ENCODE assay signal across 27 mouse cellular contexts in the genomic region with DNA sequence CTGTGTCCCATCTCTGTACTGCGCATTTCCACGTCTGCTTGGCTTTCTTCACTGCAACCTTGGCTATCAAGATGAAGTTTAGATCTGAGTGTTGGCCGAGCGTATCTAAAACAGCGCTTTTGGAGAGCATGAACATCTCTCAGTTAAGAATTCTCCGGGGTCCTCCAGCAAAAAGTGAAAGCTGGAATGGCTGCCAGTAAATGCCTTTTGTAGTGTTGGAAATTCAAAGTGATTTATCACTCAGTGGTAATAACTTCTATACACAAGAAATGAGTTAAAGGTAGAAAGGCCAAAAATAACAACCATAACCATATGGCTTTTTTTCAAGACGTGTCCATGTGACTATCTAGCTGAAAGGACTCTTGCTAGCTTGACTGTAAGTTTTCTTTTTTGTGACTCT. TPM values are rescaled to one million over a fixed set of nuclear protein-coding genes. Genes with fewer than 3 reads are reported as not detected.
A peak's percentile ranks its signal among the peaks of the same experiment; 100 is the strongest.
DNase-seq lines count a peak whose midpoint lies in the region; ATAC-seq and TF ChIP-seq lines count a peak whose summit lies in the region.
"Had no signal": no experiment of that assay in that cellular context is flagged by ENCODE, and none has a peak within 500 bp of the region (broad histone marks: within the 10 kb centered on the region; RNA-seq: fewer than 3 reads in every experiment).

No protein-coding gene starts in this region.

- no peaks in the 10 kb centered on the region for H3K36me3 ChIP-seq in kidney, embryonic 16.5 days (ENCODE audit: insufficient read depth, low read length)
- no peaks in the 10 kb centered on the region for H3K36me3 ChIP-seq in lung, embryonic 14.5 days (ENCODE audit: insufficient read depth)
- H3K36me3 ChIP-seq in stomach, postnatal 0 days (ENCODE audit: control insufficient read depth, insufficient read depth, low read length) = no peaks in the 10 kb centered on the region
- H3K36me3 ChIP-seq: embryonic facial prominence, embryonic 13.5 days; heart, embryonic 12.5 days; hindbrain, embryonic 12.5 days; lung, embryonic 15.5 days; neural tube, embryonic 12.5 days had no signal

- peaks cover 15% of the 10 kb centered on the region for H3K4me1 ChIP-seq in kidney, embryonic 16.5 days (ENCODE audit: insufficient read depth, low read length)
- H3K4me1 ChIP-seq in lung, embryonic 14.5 days (ENCODE audit: insufficient read depth) = peaks cover 8% of the 10 kb centered on the region; the same call in 1 of the 2 replicates
- 0 out of 2 replicates have a peak, but pooled peaks cover 2% of the 10 kb centered on the region for H3K4me1 ChIP-seq in stomach, postnatal 0 days (replicated peaks; ENCODE audit: control insufficient read depth, insufficient read depth)

- H3K9ac ChIP-seq in kidney, embryonic 16.5 days (replicated peaks; ENCODE audit: low read length) = no peak overlapping the region
- H3K9ac ChIP-seq in lung, embryonic 14.5 days = no peak overlapping the region
- no peak overlapping the region for H3K9ac ChIP-seq in stomach, postnatal 0 days (ENCODE audit: low read length)
- H3K9ac ChIP-seq: embryonic facial prominence, embryonic 13.5 days; heart, embryonic 12.5 days; hindbrain, embryonic 12.5 days; liver, embryonic 14.5 days; lung, embryonic 15.5 days; neural tube, embryonic 12.5 days had no signal

- 66% methylated on average over 7 of the region's 7 CpGs for WGBS in kidney, embryonic 16.5 days
- WGBS in lung, embryonic 14.5 days = 50% methylated on average over 7 of the region's 7 CpGs
- 51% methylated on average over 7 of the region's 7 CpGs for WGBS in stomach, postnatal 0 days

- H3K27ac ChIP-seq in gastrocnemius, adult 2 months = no peak overlapping the region
- peak overlapping the region; percentile 64 for H3K27ac ChIP-seq in kidney, embryonic 16.5 days (ENCODE audit: low read length)
- H3K27ac ChIP-seq in lung, embryonic 14.5 days (ENCODE audit: low read depth) = peak overlapping the region; percentile 27; the same call in 1 of the 2 replicates
- H3K27ac ChIP-seq in stomach, postnatal 0 days (replicated peaks) = no peak overlapping the region
- H3K27ac ChIP-seq: embryonic facial prominence, embryonic 13.5 days; hindbrain, embryonic 12.5 days; liver, embryonic 14.5 days; lung, embryonic 15.5 days; neural tube, embryonic 12.5 days had no signal

- H3K4me3 ChIP-seq in gastrocnemius, adult 2 months = 0 out of 2 replicates have a peak overlapping the region, but pooled peaks have one; percentile 26
- no peak overlapping the region for H3K4me3 ChIP-seq in kidney, embryonic 16.5 days (ENCODE audit: low read length)
- no peak overlapping the region for H3K4me3 ChIP-seq in lung, embryonic 14.5 days (ENCODE audit: low read depth, low read length)
- no peak overlapping the region for H3K4me3 ChIP-seq in stomach, postnatal 0 days (ENCODE audit: low read depth, low read length)
- H3K4me3 ChIP-seq: embryonic facial prominence, embryonic 13.5 days; heart, embryonic 12.5 days; hindbrain, embryonic 12.5 days; lung, embryonic 15.5 days; neural tube, embryonic 12.5 days had no signal

- ATAC-seq in kidney, embryonic 16.5 days (ENCODE audit: low FRiP score, low TSS enrichment) = peak; percentile 29; the same call in 1 of the 2 replicates
- no peak for ATAC-seq in lung, embryonic 14.5 days (ENCODE audit: insufficient read depth)
- no peak for ATAC-seq in stomach, postnatal 0 days (ENCODE audit: low FRiP score, low TSS enrichment)
- ATAC-seq: CD4-positive, CD25-positive, alpha-beta regulatory T cell, adult 4 months; forebrain, embryonic 14.5 days had no signal

- H3K27me3 ChIP-seq in kidney, embryonic 16.5 days (ENCODE audit: insufficient read depth, low read length) = no peaks in the 10 kb centered on the region
- H3K27me3 ChIP-seq in lung, embryonic 14.5 days (ENCODE audit: insufficient read depth, low read length) = no peaks in the 10 kb centered on the region
- H3K27me3 ChIP-seq in stomach, postnatal 0 days (ENCODE audit: control insufficient read depth, insufficient read depth, low read length) = no peaks in the 10 kb centered on the region
- H3K27me3 ChIP-seq: embryonic facial prominence, embryonic 13.5 days; heart, embryonic 12.5 days; hindbrain, embryonic 12.5 days; lung, embryonic 15.5 days; neural tube, embryonic 12.5 days had no signal

- peaks cover 3% of the 10 kb centered on the region; the same call in 1 of the 2 replicates for H3K9me3 ChIP-seq in kidney, embryonic 16.5 days (ENCODE audit: low read length)
- H3K9me3 ChIP-seq in lung, embryonic 14.5 days (ENCODE audit: low read depth, low read length) = no peaks in the 10 kb centered on the region
- no peaks in the 10 kb centered on the region for H3K9me3 ChIP-seq in stomach, postnatal 0 days (ENCODE audit: control insufficient read depth, low read length)
- H3K9me3 ChIP-seq: embryonic facial prominence, embryonic 13.5 days; hindbrain, embryonic 12.5 days; lung, embryonic 15.5 days; neural tube, embryonic 12.5 days had no signal

- TF ChIP-seq EP300 in stomach, postnatal 0 days (optimal IDR thresholded peaks at IDR 0.05) = no peak

- DNase-seq in gastrocnemius, adult 2 months = no peak
- no peak for DNase-seq in gastrocnemius, postnatal 10 days
- no peak for DNase-seq in kidney, postnatal 36 days
- peak; percentile 52 for DNase-seq in lung, embryonic 14.5 days
- no peak for DNase-seq in lung, postnatal 25 days (ENCODE audit: low spot score)
- no peak for DNase-seq in stomach, postnatal 0 days (ENCODE audit: low spot score)
- no peak for DNase-seq in adrenal gland, postnatal 36 days
- DNase-seq: adrenal gland, adult 2 months; cerebellum, adult 11-12 months; cerebellum, postnatal 25 days; left cerebral cortex, postnatal 4 days; lung, postnatal 4 days; midbrain, embryonic 14.5 days; retina, postnatal 1 day; right cerebral cortex, postnatal 25 days; spleen, adult 18-20 months; thymus, adult 2 months; thymus, postnatal 4 days had no signal

- intact Hi-C loops in gastrocnemius, adult 2 months (cut with DNase I) = no loop called here

- TF ChIP-seq CTCF in gastrocnemius, adult 2 months (IDR thresholded peaks at IDR 0.05) = no peak
- no peak for TF ChIP-seq CTCF in lung, embryonic 14.5 days (IDR thresholded peaks at IDR 0.05; ENCODE audit: low read depth)
- TF ChIP-seq CTCF in stomach, postnatal 0 days (IDR thresholded peaks at IDR 0.05; ENCODE audit: low read depth) = no peak

- peak overlapping the region; percentile 31 for H3K4me2 ChIP-seq in kidney, embryonic 16.5 days (replicated peaks; ENCODE audit: low read depth, low read length)
- H3K4me2 ChIP-seq in lung, embryonic 14.5 days = no peak overlapping the region
- H3K4me2 ChIP-seq in stomach, postnatal 0 days (replicated peaks; ENCODE audit: low read depth) = peak overlapping the region; percentile 20; the same call in 1 of the 2 replicates
- H3K4me2 ChIP-seq: embryonic facial prominence, embryonic 13.5 days; heart, embryonic 12.5 days; hindbrain, embryonic 12.5 days; lung, embryonic 15.5 days; neural tube, embryonic 12.5 days had no signal

RNA-seq across cellular contexts. Expression of gene Cachd1, which starts 46.1 kb away (rescaled TPM):
- 1 to 10 TPM; 2.6 to 4.2 TPM for total RNA-seq in gastrocnemius, adult 2 months (2021)
- 1 to 10 TPM; 7.4 to 7.7 TPM for total RNA-seq in gastrocnemius, postnatal 10 days (2021)
- polyA plus RNA-seq in kidney, embryonic 16.5 days (2015; fragmentation: Nextera tagmentation; extraction: Ambion mirVana) = 12.0 and 17.9 TPM in 2 replicates
- polyA plus RNA-seq in lung, embryonic 14.5 days (2014; fragmentation: Nextera tagmentation; extraction: Ambion mirVana) = 26.9 and 27.9 TPM in 2 replicates
- 6.4 and 7.0 TPM in 2 replicates for polyA plus RNA-seq in stomach, postnatal 0 days (2015; fragmentation: Nextera tagmentation; extraction: Ambion mirVana)
- 10 to 100 TPM in 1 of 2 experiments, 1 to 10 TPM in 1; 8.6 to 12.1 TPM for total RNA-seq in adrenal gland, postnatal 36 days (2021)
- polyA plus RNA-seq: CD4-positive, CD25-positive, alpha-beta regulatory T cell, adult 4 months had no signal

Comparison
In these comparisons a context has a peak if more than half of its experiments do, and no peak if none do; other contexts are left out.
1. H3K27ac ChIP-seq: peak in kidney, embryonic 16.5 days (single experiment) and lung, embryonic 14.5 days (single experiment); none in gastrocnemius, adult 2 months (single experiment) and stomach, postnatal 0 days (single experiment).